In the genomic region with DNA sequence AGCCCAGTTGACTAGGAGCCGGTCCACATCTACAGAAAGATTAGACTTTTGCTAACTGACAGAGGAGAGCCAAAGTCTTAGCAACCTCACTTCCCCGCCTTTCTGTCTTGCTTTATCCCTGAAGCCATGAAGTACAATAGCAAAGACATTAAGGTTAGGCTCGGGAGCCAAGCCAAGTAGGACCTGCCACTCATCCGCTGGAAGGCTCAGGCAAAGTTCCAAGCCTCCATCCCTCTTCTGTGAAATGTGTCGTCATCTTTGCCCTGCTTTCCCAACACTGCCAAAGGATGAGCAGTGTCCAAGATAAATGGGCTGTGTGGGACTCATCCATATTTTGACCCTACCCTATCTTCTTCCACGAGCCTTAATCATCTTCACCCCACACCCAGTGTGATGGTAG, we compare ENCODE assay signal across 11 mouse cellular contexts.
DNase-seq lines count a peak whose midpoint lies in the region; ATAC-seq lines count a peak whose summit lies in the region.
"Had no signal": no experiment of that assay in that cellular context is flagged by ENCODE, and none has a peak within 500 bp of the region (broad histone marks: within the 10 kb centered on the region; RNA-seq: fewer than 3 reads in every experiment).

No protein-coding gene starts in this region.

- H3K9me3 ChIP-seq in hindbrain, embryonic 13.5 days = no peaks in the 10 kb centered on the region
- no peaks in the 10 kb centered on the region for H3K9me3 ChIP-seq in hindbrain, embryonic 16.5 days (ENCODE audit: control insufficient read depth, low read length)
- no peaks in the 10 kb centered on the region for H3K9me3 ChIP-seq in neural tube, embryonic 13.5 days
- no peaks in the 10 kb centered on the region for H3K9me3 ChIP-seq in embryonic facial prominence, embryonic 15.5 days (replicated peaks)

- no peak overlapping the region for H3K4me3 ChIP-seq in hindbrain, embryonic 13.5 days
- H3K4me3 ChIP-seq in hindbrain, embryonic 16.5 days (ENCODE audit: low read length) = no peak overlapping the region
- no peak overlapping the region for H3K4me3 ChIP-seq in neural tube, embryonic 13.5 days
- no peak overlapping the region for H3K4me3 ChIP-seq in embryonic facial prominence, embryonic 15.5 days (replicated peaks)
- H3K4me3 ChIP-seq: megakaryocyte, embryonic 14.5 days had no signal

- WGBS in hindbrain, embryonic 13.5 days = 68% methylated on average over 6 of the region's 6 CpGs
- WGBS in hindbrain, embryonic 16.5 days = 65% methylated on average over 6 of the region's 6 CpGs
- WGBS in neural tube, embryonic 13.5 days = 80% methylated on average over 6 of the region's 6 CpGs
- 64% methylated on average over 6 of the region's 6 CpGs for WGBS in embryonic facial prominence, embryonic 15.5 days

- no peak overlapping the region for H3K4me2 ChIP-seq in hindbrain, embryonic 13.5 days
- H3K4me2 ChIP-seq in hindbrain, embryonic 16.5 days (ENCODE audit: low read length) = no peak overlapping the region
- no peak overlapping the region for H3K4me2 ChIP-seq in neural tube, embryonic 13.5 days
- H3K4me2 ChIP-seq in embryonic facial prominence, embryonic 15.5 days (replicated peaks) = no peak overlapping the region

- no peak for ATAC-seq in hindbrain, embryonic 13.5 days (ENCODE audit: low FRiP score)
- no peak for ATAC-seq in hindbrain, embryonic 16.5 days
- ATAC-seq in neural tube, embryonic 13.5 days (ENCODE audit: low read depth) = no peak
- ATAC-seq in embryonic facial prominence, embryonic 15.5 days (ENCODE audit: insufficient number of reproducible peaks, low FRiP score, low TSS enrichment, low read depth) = no peak

- H3K9ac ChIP-seq in hindbrain, embryonic 13.5 days = no peak overlapping the region
- H3K9ac ChIP-seq in hindbrain, embryonic 16.5 days (ENCODE audit: low read depth, low read length) = no peak overlapping the region
- no peak overlapping the region for H3K9ac ChIP-seq in neural tube, embryonic 13.5 days
- no peak overlapping the region for H3K9ac ChIP-seq in embryonic facial prominence, embryonic 15.5 days

- peaks cover 33% of the 10 kb centered on the region for H3K4me1 ChIP-seq in hindbrain, embryonic 13.5 days (replicated peaks)
- peaks cover 9% of the 10 kb centered on the region for H3K4me1 ChIP-seq in hindbrain, embryonic 16.5 days (ENCODE audit: control insufficient read depth, insufficient read depth, low read depth, low read length)
- peaks cover 35% of the 10 kb centered on the region for H3K4me1 ChIP-seq in neural tube, embryonic 13.5 days (replicated peaks)
- peaks cover 26% of the 10 kb centered on the region for H3K4me1 ChIP-seq in embryonic facial prominence, embryonic 15.5 days
- H3K4me1 ChIP-seq: megakaryocyte, embryonic 14.5 days had no signal

- no peak for DNase-seq in neural tube, embryonic 10.5 days (ENCODE audit: extremely low spot score, low spot score)
- DNase-seq in lung, postnatal 36 days = peak; percentile 17
- DNase-seq in embryo, embryonic 9.5 days (ENCODE audit: extremely low spot score) = no peak
- DNase-seq in layer of hippocampus, adult 11-12 months (ENCODE audit: low spot score) = no peak
- DNase-seq: kidney, adult 18-20 months; thymus, postnatal 36 days had no signal

- no peaks in the 10 kb centered on the region for H3K27me3 ChIP-seq in hindbrain, embryonic 13.5 days
- no peaks in the 10 kb centered on the region for H3K27me3 ChIP-seq in hindbrain, embryonic 16.5 days (replicated peaks; ENCODE audit: control insufficient read depth, insufficient read depth, low read length)
- no peaks in the 10 kb centered on the region for H3K27me3 ChIP-seq in neural tube, embryonic 13.5 days
- H3K27me3 ChIP-seq in embryonic facial prominence, embryonic 15.5 days = no peaks in the 10 kb centered on the region; the same call in 1 of the 2 replicates
- H3K27me3 ChIP-seq: megakaryocyte, embryonic 14.5 days had no signal

- peak overlapping the region; percentile 42 for H3K27ac ChIP-seq in hindbrain, embryonic 13.5 days
- H3K27ac ChIP-seq in hindbrain, embryonic 16.5 days (ENCODE audit: low read depth, low read length) = no peak overlapping the region
- peak overlapping the region; percentile 80 for H3K27ac ChIP-seq in neural tube, embryonic 13.5 days (replicated peaks)
- H3K27ac ChIP-seq in embryonic facial prominence, embryonic 15.5 days (replicated peaks) = peak overlapping the region; percentile 11; the same call in 1 of the 2 replicates

- H3K36me3 ChIP-seq in hindbrain, embryonic 13.5 days = no peaks in the 10 kb centered on the region
- H3K36me3 ChIP-seq in hindbrain, embryonic 16.5 days (ENCODE audit: control insufficient read depth, insufficient read depth, low read length) = no peaks in the 10 kb centered on the region
- no peaks in the 10 kb centered on the region for H3K36me3 ChIP-seq in neural tube, embryonic 13.5 days
- H3K36me3 ChIP-seq in embryonic facial prominence, embryonic 15.5 days = no peaks in the 10 kb centered on the region
